Mouse (Mus musculus): ENCODE measurements around the gene Myo16. TPM values are rescaled to one million over a fixed set of nuclear protein-coding genes. Genes with fewer than 3 reads are reported as not detected.

Gene Myo16
- polyA plus RNA-seq, 2 experiments: 0.55 to 0.98 TPM

- DNase-seq (ENCODE audit: low spot score) (no peak), ATAC-seq (ENCODE audit: low FRiP score, low read depth) (no peak)
- TF ChIP-seq POLR2A (IDR thresholded peaks at IDR 0.05; ENCODE audit: borderline replicate concordance, extremely low read depth, insufficient read depth, insufficient read length): no peak
- no peak overlapping the region for H3K9ac ChIP-seq (ENCODE audit: low read depth, low read length, severe bottlenecking)
- WGBS: 70% methylated on average over 6 of the region's 6 CpGs
- no peaks in the 10 kb centered on the region for H3K9me3 ChIP-seq (ENCODE audit: control insufficient read depth, low read length)
- no peaks in the 10 kb centered on the region for H3K27me3 ChIP-seq (ENCODE audit: control insufficient read depth, insufficient read depth, low read length)
- no peaks in the 10 kb centered on the region for H3K36me3 ChIP-seq (ENCODE audit: control insufficient read depth, insufficient read depth, low read length)
- H3K4me1 ChIP-seq (ENCODE audit: control insufficient read depth, insufficient read depth, low read length): peaks cover 30% of the 10 kb centered on the region
- H3K27ac ChIP-seq (replicated peaks; ENCODE audit: low read depth, low read length): no peak overlapping the region
- no peak overlapping the region for H3K4me3 ChIP-seq (replicated peaks; ENCODE audit: low read length)
- no peak overlapping the region for H3K4me2 ChIP-seq (replicated peaks; ENCODE audit: low read depth, low read length, severe bottlenecking)
Observed at GRCm38 (mm10) chr8:10632603-10633002, 478.9 kb downstream of the Myo16 start.

- TF ChIP-seq POLR2A (IDR thresholded peaks at IDR 0.05; ENCODE audit: borderline replicate concordance, extremely low read depth, insufficient read depth, insufficient read length): no peak
- WGBS: 28% methylated on average over 11 of the region's 12 CpGs
Observed at GRCm38 (mm10) chr8:10633360-10634140, 479.8 kb downstream of the Myo16 start.

GRCm38 (mm10) chr8:10634421-10634820 is 480.7 kb downstream of the Myo16 start:
- DNase-seq (ENCODE audit: low spot score): no peak
- Histone ChIP-seq H3K27me3 (ENCODE audit: control insufficient read depth, insufficient read depth, low read length) (no peaks in the 10 kb centered on the region), H3K9ac (ENCODE audit: low read depth, low read length, severe bottlenecking) (no peak overlapping the region), H3K36me3 (ENCODE audit: control insufficient read depth, insufficient read depth, low read length) (no peaks in the 10 kb centered on the region), H3K4me2 (replicated peaks; ENCODE audit: low read depth, low read length, severe bottlenecking) (no peak overlapping the region), H3K4me3 (replicated peaks; ENCODE audit: low read length) (no peak overlapping the region), H3K9me3 (ENCODE audit: control insufficient read depth, low read length) (no peaks in the 10 kb centered on the region), H3K27ac (replicated peaks; ENCODE audit: low read depth, low read length) (no peak overlapping the region), H3K4me1 (ENCODE audit: control insufficient read depth, insufficient read depth, low read length) (peaks cover 27% of the 10 kb centered on the region)
- WGBS: 54% methylated on average over 13 of the region's 13 CpGs
- no peak for ATAC-seq (ENCODE audit: low FRiP score, low read depth)
- no peak for TF ChIP-seq POLR2A (IDR thresholded peaks at IDR 0.05; ENCODE audit: borderline replicate concordance, extremely low read depth, insufficient read depth, insufficient read length)

More at GRCm38 (mm10) chr8:10633360-10634140, 479.8 kb downstream of the Myo16 start:
- H3K27ac ChIP-seq (replicated peaks; ENCODE audit: low read depth, low read length): no peak overlapping the region
- no peak for ATAC-seq (ENCODE audit: low FRiP score, low read depth)
- H3K4me3 ChIP-seq (replicated peaks; ENCODE audit: low read length): no peak overlapping the region
- H3K27me3 ChIP-seq (ENCODE audit: control insufficient read depth, insufficient read depth, low read length): no peaks in the 10 kb centered on the region
- H3K36me3 ChIP-seq (ENCODE audit: control insufficient read depth, insufficient read depth, low read length): no peaks in the 10 kb centered on the region
- H3K4me2 ChIP-seq (replicated peaks; ENCODE audit: low read depth, low read length, severe bottlenecking): peak overlapping the region; percentile 23
- DNase-seq (ENCODE audit: low spot score): no peak
- no peak overlapping the region for H3K9ac ChIP-seq (ENCODE audit: low read depth, low read length, severe bottlenecking)
- peaks cover 30% of the 10 kb centered on the region for H3K4me1 ChIP-seq (ENCODE audit: control insufficient read depth, insufficient read depth, low read length)
- no peaks in the 10 kb centered on the region for H3K9me3 ChIP-seq (ENCODE audit: control insufficient read depth, low read length)

GRCm38 (mm10) chr8:10638871-10639270 is 485.2 kb downstream of the Myo16 start:
- peaks cover 12% of the 10 kb centered on the region for H3K4me1 ChIP-seq (ENCODE audit: control insufficient read depth, insufficient read depth, low read length)
- H3K4me3 ChIP-seq (replicated peaks; ENCODE audit: low read length): no peak overlapping the region
- H3K27me3 ChIP-seq (ENCODE audit: control insufficient read depth, insufficient read depth, low read length): no peaks in the 10 kb centered on the region
- no peak for ATAC-seq (ENCODE audit: low FRiP score, low read depth)
- TF ChIP-seq POLR2A (IDR thresholded peaks at IDR 0.05; ENCODE audit: borderline replicate concordance, extremely low read depth, insufficient read depth, insufficient read length): no peak
- no peak overlapping the region for H3K27ac ChIP-seq (replicated peaks; ENCODE audit: low read depth, low read length)
- no peak overlapping the region for H3K4me2 ChIP-seq (replicated peaks; ENCODE audit: low read depth, low read length, severe bottlenecking)
- H3K9me3 ChIP-seq (ENCODE audit: control insufficient read depth, low read length): no peaks in the 10 kb centered on the region
- H3K9ac ChIP-seq (ENCODE audit: low read depth, low read length, severe bottlenecking): no peak overlapping the region
- WGBS: 91% methylated on average over 8 of the region's 8 CpGs
- DNase-seq (ENCODE audit: low spot score): no peak
- H3K36me3 ChIP-seq (ENCODE audit: control insufficient read depth, insufficient read depth, low read length): no peaks in the 10 kb centered on the region

- H3K9me3 ChIP-seq (ENCODE audit: control insufficient read depth, low read length): no peaks in the 10 kb centered on the region
- H3K4me2 ChIP-seq (replicated peaks; ENCODE audit: low read depth, low read length, severe bottlenecking): no peak overlapping the region
- H3K27me3 ChIP-seq (ENCODE audit: control insufficient read depth, insufficient read depth, low read length): no peaks in the 10 kb centered on the region
- 78% methylated on average over 9 of the region's 9 CpGs for WGBS
- no peak for DNase-seq (ENCODE audit: low spot score)
- no peak overlapping the region for H3K4me3 ChIP-seq (replicated peaks; ENCODE audit: low read length)
- no peak overlapping the region for H3K9ac ChIP-seq (ENCODE audit: low read depth, low read length, severe bottlenecking)
- ATAC-seq (ENCODE audit: low FRiP score, low read depth): no peak
- peaks cover 5% of the 10 kb centered on the region; the same call in 1 of the 2 replicates for H3K4me1 ChIP-seq (ENCODE audit: control insufficient read depth, insufficient read depth, low read length)
- H3K36me3 ChIP-seq (ENCODE audit: control insufficient read depth, insufficient read depth, low read length): no peaks in the 10 kb centered on the region
- no peak overlapping the region for H3K27ac ChIP-seq (replicated peaks; ENCODE audit: low read depth, low read length)
- TF ChIP-seq POLR2A (IDR thresholded peaks at IDR 0.05; ENCODE audit: borderline replicate concordance, extremely low read depth, insufficient read depth, insufficient read length): no peak
Observed at GRCm38 (mm10) chr8:10640176-10640810, 486.6 kb downstream of the Myo16 start.
